Mouse (Mus musculus): ENCODE measurements at regions not wholly inside any gene's neighbourhood (a gene's known extent, or its start where the extent isn't known, plus 50 kb on each side); places are given as distances from the start of the nearest gene placed in this dataset.

GRCm38 (mm10) chr17:89281321-89281720 is 80.8 kb upstream of the Fshr start:
- Histone ChIP-seq H3K36me3 (no peaks in the 10 kb centered on the region), H3K27me3 (no peaks in the 10 kb centered on the region), H3K9me3 (peaks cover 17% of the 10 kb centered on the region; the same call in 1 of the 2 replicates), H3K4me2 (no peak overlapping the region), H3K27ac (replicated peaks) (no peak overlapping the region), H3K4me1 (replicated peaks) (no peaks in the 10 kb centered on the region), H3K9ac (no peak overlapping the region), H3K4me3 (no peak overlapping the region)
- WGBS = 94% methylated on average over 2 of the region's 2 CpGs
- no peak for ATAC-seq (ENCODE audit: low read depth)

DNA sequence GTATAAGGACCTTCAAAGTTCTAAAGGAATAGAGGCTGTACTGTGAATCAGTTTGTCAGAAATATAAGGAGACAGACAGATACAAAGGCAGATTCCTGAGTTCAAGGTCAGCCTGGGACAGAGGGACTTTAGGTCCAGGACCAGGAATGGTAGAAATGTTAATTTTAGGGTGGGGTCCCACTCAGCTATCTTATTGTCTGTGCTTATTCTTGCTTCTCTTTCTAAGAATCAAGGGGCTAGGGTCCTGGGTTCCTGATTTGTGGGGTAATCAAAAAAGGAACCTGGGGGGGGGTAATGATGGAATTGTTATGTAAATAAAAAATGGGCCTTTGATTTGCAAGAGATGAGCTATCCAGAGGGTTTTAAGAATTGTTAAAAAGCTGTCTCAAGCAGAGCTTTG is 71.7 kb upstream of the Fshr start:
- no peak overlapping the region for H3K4me3 ChIP-seq
- no peak overlapping the region for H3K9ac ChIP-seq
- no peaks in the 10 kb centered on the region for H3K36me3 ChIP-seq
- H3K27ac ChIP-seq (replicated peaks) = no peak overlapping the region
- H3K9me3 ChIP-seq = no peaks in the 10 kb centered on the region
- no peaks in the 10 kb centered on the region for H3K4me1 ChIP-seq (replicated peaks)
- no peaks in the 10 kb centered on the region for H3K27me3 ChIP-seq
- no peak for ATAC-seq (ENCODE audit: low read depth)
- no peak overlapping the region for H3K4me2 ChIP-seq

GRCm38 (mm10) chr17:89255687-89256086 is 55.2 kb upstream of the Fshr start:
- Histone ChIP-seq H3K27ac (replicated peaks) (no peak overlapping the region), H3K4me1 (replicated peaks) (no peaks in the 10 kb centered on the region), H3K4me2 (no peak overlapping the region), H3K36me3 (no peaks in the 10 kb centered on the region), H3K9me3 (no peaks in the 10 kb centered on the region), H3K27me3 (no peaks in the 10 kb centered on the region), H3K4me3 (no peak overlapping the region), H3K9ac (no peak overlapping the region)
- ATAC-seq (ENCODE audit: low read depth) = no peak
- 82% methylated on average over 3 of the region's 3 CpGs for WGBS

- no peak overlapping the region for H3K4me3 ChIP-seq
- H3K36me3 ChIP-seq = no peaks in the 10 kb centered on the region
- no peaks in the 10 kb centered on the region for H3K9me3 ChIP-seq
- H3K4me2 ChIP-seq = no peak overlapping the region
- ATAC-seq (ENCODE audit: low read depth) = no peak
- H3K9ac ChIP-seq = no peak overlapping the region
- H3K27ac ChIP-seq (replicated peaks) = no peak overlapping the region
- H3K4me1 ChIP-seq (replicated peaks) = no peaks in the 10 kb centered on the region
- 77% methylated on average over 5 of the region's 5 CpGs for WGBS
- H3K27me3 ChIP-seq = no peaks in the 10 kb centered on the region
These were observed 50.3 kb upstream of the Fshr start for GRCm38 (mm10) chr17:89250811-89251210.
